Mouse (Mus musculus) CH12.LX (cell line): Measurements from ENCODE around the gene Dnajc7.

Source experiments
- ELF1 ChIP-seq: IDR thresholded peaks from 2 replicates; pipeline ENCODE4 v1.6.1; 2014; ENCODE audit warnings: low read depth, mild to moderate bottlenecking, inconsistent platforms, low read length, improper control_type of control experiment
- ETS1 ChIP-seq: conservative IDR thresholded peaks from 2 replicates; pipeline ENCODE4 v1.6.1; 2012; ENCODE audit warnings: low read depth, mild to moderate bottlenecking, inconsistent platforms, low read length, improper control_type of control experiment, moderate library complexity
- MXI1 ChIP-seq: IDR thresholded peaks from 2 replicates; pipeline ENCODE4 v1.6.1; 2011; ENCODE audit warnings: mild to moderate bottlenecking, low read depth, low read length, improper control_type of control experiment
- ZMIZ1 ChIP-seq: IDR thresholded peaks from 2 replicates; pipeline ENCODE4 v1.6.1; 2012; ENCODE audit warnings: low read depth, mild to moderate bottlenecking, inconsistent platforms, low read length, improper control_type of control experiment

DNA sequence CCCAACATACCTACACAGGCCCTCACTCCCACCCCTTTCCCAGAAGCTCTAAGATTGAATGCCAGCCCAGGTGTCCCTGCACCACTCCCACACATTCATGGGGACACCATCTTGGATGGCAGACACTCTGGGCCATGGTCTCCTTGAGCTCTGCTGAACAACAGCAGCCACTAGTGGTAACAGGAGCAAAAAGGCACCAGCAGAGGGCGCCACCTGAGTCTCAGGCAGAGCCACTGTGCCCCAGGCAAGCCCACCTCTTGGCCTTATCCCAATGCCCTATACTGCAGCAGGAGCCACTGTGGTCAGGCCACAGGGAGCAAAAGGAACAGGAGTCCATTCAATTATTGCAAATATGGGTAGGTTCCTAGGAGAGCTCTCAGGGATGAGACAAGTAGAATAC is 26.3 kb upstream of the Dnajc7 start:
- no peak for TF ChIP-seq MXI1
- TF ChIP-seq ZMIZ1, result no peak
- TF ChIP-seq ETS1, result no peak
- no peak for TF ChIP-seq ELF1
